Mouse (Mus musculus) retina, embryonic 14.5 days (tissue): ENCODE measurements around the gene Fam135a.
"Not testable (repeated sequence)": the region's sequence is repeated elsewhere in the genome, so short reads cannot be mapped to it uniquely, and the experiment has no call there.

Source experiments
- DNase-seq: peaks from one replicate; pipeline ENCODE4 v3.0.0-alpha.2; 2015; ENCODE audit warnings: low spot score

Gene Fam135a

DNA sequence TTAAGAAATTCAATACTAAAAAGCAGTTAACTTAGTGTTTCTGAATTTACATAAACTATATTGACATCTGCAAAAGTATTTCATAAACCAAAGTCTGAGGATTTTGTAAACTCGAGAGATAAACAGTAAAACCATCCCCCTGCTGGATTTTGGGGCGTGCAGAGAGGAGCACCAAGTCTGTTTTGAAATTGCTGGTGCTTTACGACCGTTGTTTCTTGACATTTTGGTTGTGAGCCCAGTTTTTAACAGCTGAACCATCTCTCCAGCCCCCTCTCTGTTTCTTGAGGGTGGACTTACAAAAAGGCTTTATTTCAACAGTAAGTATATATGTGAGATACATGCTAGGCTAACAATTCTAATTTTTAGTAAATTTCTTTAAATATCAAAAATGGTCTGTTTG, 33.4 kb downstream of the Fam135a start:
- no peak for DNase-seq

DNA sequence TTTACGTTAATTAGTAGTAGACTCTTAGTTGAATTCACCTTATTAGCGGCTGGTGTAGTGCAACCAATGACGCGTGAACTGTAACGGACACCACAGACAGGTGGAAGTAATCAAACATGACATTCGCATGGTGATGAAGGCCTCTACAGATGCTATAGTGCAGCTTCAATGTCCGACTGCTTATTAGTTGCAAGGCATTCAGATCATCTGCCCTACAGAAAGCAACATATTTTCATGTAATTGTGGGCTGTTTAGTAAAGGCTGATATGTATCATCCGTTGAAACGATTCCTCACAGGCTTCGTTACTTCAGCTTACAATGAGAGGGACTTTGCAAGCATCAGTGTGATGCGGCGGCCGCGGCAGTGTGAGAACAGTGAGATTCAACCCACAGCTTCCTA, 44.4 kb downstream of the Fam135a start:
- peak; percentile 68 for DNase-seq

DNA sequence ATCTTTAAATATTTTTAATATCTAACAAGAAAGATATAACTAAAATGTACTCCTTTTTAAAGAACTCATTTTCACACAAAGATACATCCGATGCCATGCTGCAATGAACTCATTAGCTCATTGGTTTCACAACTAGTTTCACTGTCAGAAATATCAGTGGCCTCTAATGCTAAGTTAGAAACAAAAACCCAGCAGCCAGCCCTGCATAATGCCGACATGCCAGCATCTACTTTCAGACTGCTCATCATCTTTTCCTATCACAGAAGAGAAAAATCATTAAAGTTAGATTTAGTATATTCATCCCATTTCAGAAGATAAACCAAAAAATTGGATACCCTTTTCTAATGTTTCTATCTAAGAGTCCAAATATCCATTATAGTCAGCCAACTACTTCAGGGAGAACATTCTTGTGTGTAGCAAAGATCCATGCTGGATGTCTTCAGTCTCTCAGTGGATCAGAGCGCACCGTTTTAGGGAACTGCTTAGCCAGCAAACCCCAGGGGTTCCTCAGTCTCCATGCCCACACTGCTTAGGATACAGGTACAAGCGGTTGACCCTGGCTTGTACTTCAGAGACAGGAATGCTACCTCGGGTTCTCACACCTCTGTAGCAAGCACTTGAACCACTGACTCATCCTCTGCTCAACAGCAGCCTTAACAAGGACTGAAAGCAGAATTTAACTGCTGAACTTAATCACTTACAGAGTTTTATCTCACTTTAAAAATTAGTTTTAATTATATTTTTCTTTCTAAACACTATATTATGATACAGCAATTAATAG, 53.2 kb downstream of the Fam135a start:
- no peak for DNase-seq

DNA sequence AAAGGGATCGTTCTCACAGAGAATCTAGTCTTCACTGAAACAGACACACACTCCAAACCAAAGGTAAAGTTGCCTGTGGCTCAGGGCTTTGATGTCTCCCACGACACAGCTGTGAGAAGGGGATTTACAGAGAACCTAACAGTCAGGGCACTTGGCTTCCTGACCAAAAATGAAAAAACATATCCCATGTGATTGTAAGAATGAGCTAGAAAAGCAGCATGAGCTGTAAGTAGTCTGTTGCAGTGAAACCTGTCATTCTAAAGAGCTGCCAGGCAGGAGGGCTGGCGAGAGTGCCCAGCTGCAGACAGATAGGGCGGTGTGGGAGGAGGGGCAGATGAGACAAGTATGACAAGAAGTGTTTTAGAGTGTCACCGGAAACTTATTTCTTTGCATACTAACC, 54.5 kb downstream of the Fam135a start:
- no peak for DNase-seq

DNA sequence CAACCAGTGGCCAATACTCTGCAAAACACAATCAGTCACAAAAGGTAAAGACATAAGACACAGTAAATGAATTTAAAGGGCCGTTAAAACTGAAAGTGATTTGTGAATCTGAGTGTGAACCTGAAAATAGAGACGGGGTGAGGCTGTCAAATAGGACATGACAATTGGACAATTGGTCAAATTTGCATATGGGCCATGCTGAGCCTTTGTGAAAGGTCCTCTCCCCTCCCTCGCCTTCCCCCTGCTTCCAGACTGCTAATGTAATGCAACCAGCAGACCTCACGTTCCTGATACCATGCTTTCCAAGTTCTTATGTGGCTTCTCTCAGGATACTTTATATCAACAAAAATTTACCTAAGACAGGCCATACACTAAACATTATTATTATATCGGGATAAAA, 57.1 kb downstream of the Fam135a start:
- peak; percentile 43 for DNase-seq

DNA sequence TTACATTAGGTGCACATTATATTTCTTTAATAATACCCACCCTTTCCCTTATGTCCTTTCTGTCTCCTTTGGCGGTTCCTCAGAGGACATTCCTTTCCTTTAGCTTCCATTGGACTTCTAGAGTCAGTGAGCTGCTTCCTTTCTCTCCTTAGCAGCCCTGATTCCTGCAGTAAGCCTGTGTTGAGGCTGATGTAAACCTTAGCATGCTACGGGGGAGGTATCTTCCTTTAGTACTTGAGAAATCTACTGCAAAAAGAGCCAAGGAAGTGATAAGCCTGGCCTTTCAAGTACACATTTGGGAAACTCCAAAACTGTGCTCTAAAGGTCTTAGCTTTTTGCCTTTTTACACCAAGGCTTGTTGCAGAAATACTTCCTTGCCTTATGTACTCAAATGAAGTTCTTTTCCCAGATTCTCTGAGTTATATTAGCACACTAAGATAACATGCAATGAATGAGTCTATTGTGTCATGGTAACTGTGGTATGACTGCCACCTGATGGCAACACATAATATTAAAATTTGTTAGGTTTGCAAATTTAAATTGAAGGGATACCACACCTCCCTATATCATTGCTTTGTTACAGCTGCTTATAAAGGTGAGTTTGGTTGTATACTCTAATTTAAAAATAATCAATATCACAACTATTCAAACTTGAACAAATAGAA, 66.2 kb downstream of the Fam135a start:
- peak; percentile 41 for DNase-seq

DNA sequence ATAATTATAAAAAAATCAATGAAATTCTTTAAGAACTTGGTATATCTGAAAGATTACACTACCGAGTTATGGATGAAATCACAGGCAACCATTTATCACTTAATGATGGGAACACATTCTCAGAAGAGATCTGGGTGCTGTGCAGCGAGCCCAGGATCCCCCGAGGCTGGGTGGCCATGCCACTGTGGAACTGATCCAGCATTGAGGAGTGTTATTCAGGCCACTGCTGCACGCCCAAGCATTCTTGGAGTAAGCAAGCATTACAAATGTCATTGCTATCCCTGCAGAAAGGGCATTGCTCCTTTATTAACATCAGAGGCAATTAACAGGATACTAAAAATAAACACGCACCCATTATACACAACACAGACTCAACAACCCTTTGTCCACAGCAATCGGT, 89.3 kb downstream of the Fam135a start:
- no peak for DNase-seq

DNA sequence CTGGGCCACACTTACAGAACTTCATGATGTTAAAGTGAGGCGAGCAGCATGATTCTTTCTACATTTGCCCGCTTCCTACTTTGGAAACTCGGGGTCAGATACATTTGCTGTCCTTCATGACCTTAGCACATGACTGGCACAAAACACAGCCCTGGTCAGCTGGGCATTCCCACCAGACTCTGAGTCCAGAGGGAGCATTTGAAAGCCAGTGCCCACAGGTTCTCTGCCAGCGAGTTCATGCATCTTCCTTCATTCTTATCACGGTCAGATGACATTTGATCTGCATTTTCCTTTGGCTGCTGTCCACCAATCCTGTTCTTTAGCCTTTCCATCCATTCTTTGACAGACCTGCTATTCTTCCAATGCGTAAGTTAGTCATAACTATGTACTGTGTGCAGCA, 90.1 kb downstream of the Fam135a start:
- DNase-seq: no peak

DNA sequence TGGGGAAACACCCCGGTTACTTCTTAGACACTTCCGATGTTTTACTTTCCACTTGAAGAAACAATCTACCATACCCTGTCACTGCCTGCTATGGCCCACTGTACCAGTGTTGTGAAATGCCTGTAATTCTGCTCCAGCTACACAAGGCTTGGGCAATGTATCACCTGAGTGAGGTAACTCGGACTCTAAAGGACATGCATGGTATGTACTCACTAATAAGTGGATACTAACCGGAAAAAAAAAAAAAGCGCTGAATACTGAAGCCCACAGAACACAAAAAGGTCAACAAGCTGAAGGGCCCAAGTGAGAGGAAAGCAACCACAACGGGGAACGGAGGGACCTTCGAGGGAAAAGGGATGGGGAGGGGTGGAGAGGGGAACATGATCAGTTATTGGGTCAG, 92.5 kb downstream of the Fam135a start:
- DNase-seq: no peak

DNA sequence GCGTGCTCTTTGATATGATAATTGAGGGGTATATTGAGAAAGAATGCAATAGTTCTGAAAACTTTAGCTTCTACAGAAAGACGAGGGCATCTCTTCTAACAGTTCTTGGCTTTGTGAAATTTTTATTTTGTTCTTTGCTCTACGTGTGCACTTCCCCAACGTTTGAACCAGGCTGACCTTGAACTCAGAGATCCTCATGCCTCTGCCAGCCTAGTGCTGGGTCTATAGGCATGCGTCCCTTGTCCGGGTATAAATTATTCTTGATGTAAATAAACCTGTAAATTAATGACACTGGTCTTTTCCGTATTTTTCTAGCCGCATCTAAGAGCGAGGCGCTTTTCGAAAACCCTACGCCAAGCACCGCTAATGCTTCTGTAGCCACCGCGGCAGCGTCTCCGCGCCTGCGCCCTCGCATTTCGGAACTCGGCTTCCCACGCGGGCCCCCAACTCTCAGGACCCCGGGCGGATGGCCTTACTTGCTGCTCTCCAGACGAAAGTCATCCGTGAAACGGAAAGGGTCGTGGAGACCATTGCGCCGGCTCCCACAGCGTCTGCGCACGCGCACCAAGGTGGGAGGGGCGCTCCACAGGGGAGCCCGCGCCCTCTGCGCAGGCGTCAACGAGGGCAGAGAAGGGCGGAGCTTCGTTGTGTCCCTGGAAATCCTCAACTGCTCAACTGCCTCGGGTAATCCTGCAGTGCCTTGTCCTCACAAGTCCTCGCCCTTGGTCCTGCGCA, 94.9 kb downstream of the Fam135a start, which contains the start of gene Sdhaf4:
Gene Sdhaf4 (minus strand): TSS at position 587 of the 735 bp plus-strand sequence.
- DNase-seq: peak; percentile 94

DNA sequence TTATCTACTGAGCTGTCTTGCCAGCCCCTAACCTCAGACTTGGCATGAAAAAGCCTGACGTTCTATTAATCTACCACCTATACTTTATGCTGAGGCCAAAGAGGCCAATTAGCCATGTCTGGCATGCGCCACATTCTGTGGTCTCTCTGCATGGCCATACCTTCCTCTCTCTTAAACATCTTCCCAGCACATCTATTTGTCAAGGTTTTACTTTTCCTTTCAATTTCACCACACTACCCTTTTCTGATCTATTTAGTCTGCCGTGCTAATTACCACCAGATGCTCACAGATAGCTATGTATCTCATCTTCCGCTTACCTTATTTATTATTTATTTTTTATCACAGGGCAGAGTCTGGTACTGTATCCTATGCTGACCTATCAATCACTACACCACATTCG, 100.8 kb downstream of the Fam135a start:
- no peak for DNase-seq

DNA sequence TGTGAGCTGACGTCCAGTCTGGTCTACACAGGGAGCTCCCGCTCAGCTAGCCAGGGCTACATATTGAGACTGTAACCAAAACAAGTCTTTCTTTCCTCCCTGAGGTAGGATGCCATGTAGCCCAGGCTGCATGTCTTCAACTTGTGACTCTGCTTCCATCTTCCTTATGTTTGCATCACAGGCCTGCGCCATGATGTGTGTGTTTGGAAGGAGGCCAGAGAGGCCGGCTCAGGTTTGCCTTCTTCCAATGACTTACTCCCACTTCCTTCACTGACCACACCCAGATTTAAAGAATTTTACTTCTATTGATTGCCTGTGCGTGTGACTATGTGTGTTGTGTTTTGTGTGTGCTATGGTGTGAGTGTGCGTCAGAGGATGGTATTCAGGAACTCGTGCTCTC, 101.3 kb downstream of the Fam135a start:
- no peak for DNase-seq

DNA sequence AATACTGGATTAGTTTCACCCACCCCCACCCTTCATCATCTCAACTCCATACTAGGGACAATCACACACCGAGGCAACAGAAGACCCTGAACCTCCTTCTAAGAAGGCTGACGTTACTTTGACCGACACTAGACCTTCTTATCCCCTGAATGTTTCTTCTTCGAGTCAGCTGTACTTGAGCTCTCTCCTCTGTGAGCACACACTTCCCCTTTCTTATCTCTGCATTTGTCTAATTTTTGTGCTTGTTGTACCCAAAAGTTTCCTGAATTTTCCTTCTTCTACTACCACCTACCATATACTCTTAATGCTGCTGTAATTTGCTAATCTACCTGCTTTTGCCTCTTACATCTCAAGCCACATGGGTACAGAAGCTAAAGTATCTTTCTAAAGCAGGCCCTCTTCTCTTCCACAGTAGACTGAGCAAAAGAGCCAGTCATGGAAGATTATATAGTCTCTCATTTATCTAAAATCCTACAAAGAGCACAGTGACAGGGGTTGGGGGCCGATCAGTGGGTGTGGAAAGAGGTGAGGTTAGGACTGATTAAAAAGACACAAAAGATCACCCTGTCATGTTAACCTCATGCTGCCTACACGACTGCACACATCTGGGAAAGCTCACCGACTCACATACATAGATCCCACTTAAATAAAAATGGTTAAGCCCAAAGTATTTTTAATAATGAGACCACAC, 101.9 kb downstream of the Fam135a start:
- DNase-seq: no peak

DNA sequence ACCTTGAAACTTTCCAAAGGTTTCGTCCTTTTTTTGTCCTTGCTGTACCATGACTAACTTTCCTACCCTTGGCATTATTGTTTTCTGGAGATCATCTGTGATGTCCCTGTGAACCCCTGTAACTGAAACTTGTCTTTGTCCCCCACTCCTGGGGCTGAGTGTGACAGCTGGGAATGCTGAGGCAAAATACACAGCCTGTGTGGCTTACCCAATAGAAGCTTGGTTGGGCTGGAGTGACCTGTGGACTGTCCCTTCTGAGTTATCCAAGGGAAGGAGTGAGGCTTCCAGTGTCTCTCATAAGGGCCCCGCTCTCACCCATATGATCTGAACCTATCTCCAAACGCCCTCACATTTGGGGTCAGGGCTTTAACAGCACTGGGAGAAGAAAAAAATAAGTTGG, 102.6 kb downstream of the Fam135a start:
- DNase-seq: no peak

DNA sequence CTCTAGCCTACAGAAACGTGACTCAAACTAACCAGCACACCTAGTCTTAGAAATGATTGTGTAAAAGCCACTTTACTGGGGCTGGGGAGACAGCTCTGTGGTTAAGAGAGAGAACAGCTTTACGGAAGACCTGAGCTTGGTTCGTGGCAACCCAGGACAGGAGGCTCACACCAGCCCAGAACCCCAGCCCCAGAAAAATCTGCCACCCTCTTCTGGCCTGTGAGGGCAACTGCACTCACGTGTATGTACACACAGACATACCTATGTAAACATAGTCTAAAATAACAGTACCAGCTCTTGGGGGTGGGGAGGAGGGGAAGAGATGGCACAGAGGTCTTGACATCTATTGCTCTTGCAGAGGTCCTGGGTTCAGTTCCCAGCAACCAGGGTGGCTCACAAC, 104.7 kb downstream of the Fam135a start:
- no peak for DNase-seq

DNA sequence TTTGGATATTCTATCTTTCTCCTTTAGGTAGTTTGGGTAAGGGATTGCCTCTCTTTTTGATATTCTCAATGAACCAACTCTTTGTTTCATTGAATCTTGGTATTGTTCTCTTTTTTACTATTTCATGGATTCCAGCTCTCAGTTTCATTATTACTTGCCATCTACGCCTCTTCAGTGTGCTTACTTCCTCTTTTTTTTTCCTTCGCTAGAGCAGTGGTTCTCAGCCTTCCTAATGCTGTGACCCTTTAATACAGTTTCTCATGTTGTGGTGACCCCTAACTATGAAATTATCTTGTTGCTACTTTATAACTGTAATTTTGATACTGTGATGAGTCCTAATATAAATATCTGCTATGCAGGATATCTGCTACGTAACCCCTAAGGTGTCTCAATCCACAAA, 117.0 kb downstream of the Fam135a start:
- DNase-seq: no peak

DNA sequence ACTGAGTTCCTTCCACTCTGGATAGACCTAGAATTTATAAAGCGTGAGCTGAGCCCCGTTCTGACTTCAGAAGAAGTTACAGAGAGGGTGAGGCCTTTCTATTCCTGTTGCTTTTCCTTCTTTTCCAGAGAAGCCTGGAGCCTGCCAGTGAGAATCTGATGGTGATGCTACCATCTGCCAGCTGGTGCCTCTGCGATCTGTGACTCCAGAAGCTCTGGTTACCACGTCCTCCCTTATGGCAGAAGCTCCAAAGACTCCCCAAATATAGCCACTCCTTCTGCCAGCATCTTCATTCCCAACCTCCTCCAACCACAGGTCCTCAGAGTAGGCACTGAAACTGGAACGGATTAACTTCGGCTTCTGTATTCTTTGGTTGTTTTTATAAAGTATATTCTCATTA, 121.9 kb downstream of the Fam135a start:
- DNase-seq: no peak

DNA sequence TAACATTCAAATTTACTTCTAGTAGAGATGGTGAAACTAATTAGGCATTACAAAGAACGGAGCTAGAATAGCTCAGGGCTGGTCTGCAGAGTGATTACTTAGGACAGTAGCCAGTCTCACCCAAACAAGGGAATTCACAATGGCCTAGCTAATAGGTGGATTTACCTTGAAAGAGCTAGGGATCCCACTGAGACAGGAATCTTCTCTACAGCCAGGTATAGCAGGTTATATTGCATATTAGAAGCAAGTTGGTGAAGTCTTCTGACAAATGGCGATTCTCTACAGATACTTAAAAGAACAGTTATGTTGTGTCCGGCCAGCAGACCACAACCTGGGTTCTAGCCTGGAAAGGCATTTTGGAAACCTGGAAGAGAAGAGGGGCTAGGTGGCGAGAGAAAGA, 129.0 kb downstream of the Fam135a start:
- not testable (repeated sequence) for DNase-seq

DNA sequence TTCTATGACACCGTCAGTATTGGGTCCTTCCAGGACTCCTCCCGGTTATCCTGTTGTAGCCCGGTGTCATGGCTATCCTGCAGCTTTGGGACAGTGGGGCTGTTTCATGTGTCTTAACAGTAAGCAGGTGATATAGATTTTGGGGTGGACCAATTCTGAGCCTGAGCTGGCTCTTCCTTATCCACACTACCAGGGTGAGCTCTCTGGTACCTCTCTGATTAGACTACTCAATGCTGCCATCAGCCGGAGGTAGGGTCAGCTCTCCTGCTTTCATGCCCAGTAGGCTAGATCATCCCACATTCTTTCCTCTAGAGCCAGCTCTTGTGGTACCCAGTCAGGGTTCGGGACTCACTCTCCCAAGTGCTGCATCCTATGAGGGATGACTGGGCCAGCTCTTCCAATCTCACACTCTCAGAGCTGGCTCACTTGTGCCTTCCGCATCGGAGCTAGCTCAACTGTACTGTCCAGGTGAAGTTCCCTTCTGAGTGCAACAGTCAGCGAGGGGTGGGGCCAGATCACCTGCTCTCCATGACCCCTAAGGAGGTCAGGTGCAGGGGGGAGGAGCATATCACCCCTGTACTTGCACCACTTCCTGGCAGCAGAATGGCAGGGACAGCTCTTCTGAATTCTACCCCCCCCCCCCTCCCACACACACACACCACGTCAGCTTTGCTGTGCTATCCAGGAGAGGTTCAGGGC, 132.0 kb downstream of the Fam135a start:
- no peak for DNase-seq

DNA sequence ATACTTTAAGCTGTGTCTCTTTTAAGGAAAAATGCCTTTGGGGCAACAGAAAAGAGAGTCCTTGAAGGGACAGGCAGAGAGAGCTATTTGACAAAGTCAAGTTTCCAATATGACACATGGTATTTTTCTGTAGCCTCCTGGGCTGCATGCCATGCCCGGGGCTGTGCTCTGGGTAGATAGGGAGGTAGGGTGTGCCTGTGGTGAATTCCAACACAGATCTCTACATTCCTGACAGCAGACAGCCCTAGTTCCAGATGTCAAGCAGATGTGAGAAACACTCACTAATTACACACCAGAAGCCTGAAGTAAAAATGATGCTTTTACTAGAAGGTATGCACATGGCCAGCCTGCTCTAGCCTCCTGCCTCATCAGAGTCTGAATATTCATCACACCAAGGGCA, 133.9 kb downstream of the Fam135a start:
- no peak for DNase-seq
